Mouse (Mus musculus) cortical plate, adult 2 months (tissue): ENCODE data around the gene Mxd4.

ENCODE experiments used
- CTCF ChIP-seq: fragments of 200-500 bp; IDR thresholded peaks from 2 replicates; pipeline ENCODE4 v1.5.1; 2011; ENCODE audit warnings: mild to moderate bottlenecking, control low read depth, low read length; ENCODE audit not compliant: insufficient read depth; ENCODE audit errors: extremely low read depth
- POLR2A ChIP-seq: fragments of 200-500 bp; IDR thresholded peaks from 2 replicates; pipeline ENCODE4 v1.6.1; 2011; ENCODE audit warnings: mild to moderate bottlenecking, low read length, control low read depth; ENCODE audit not compliant: insufficient read depth; ENCODE audit errors: extremely low read depth

DNA sequence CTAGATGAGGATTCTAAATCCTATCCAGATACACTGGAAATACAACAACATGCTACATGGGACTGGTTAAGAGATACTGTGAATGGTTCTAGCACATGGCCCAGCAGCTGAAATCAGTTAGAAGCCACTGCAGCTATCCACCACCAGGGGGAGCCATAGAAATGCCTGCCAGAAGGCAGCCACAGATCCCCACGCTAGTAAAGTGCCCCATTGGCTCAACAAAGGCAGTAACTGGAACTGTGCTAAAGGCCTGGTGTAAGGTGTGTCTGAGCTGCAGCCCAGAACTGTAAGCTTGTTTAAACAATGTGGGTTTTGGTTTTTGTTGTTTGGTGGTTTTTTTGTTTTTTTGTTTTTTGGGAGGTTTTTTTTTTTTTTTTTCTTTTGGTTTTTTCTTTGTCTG, 22.8 kb upstream of the Mxd4 start:
- TF ChIP-seq CTCF (peak; percentile 93), POLR2A (no peak)
